Mouse (Mus musculus) G1E (cell line): ENCODE measurements around the gene Plekha8.

ENCODE experiments used
- CTCF ChIP-seq: IDR thresholded peaks from 2 replicates; pipeline ENCODE4 v1.5.1; 2012; ENCODE audit warnings: low read depth, low read length, inconsistent platforms, mixed read lengths
- GATA1 ChIP-seq: IDR thresholded peaks from 2 replicates; pipeline ENCODE4 v1.6.1; 2012; ENCODE audit warnings: borderline replicate concordance, low read length, inconsistent platforms, mixed read lengths

- TF ChIP-seq CTCF (no peak), GATA1 (no peak)
Observed at GRCm38 (mm10) chr6:54565012-54565411, 29.9 kb upstream of the Plekha8 start.
